Mouse (Mus musculus): ENCODE data around the gene Zfp157.
"Not testable (repeated sequence)": the region's sequence is repeated elsewhere in the genome, so short reads cannot be mapped to it uniquely, and the experiment has no call there.

The Zfp157 gene

GRCm38 (mm10) chr5:138441286-138442194 is at the start of gene Zfp157:
Zfp157 (plus strand) TSS chr5:138441468.
- peak; percentile 82 for DNase-seq (ENCODE audit: low spot score)

- DNase-seq (ENCODE audit: low spot score): no peak
These were observed 43.4 kb upstream of the Zfp157 start for GRCm38 (mm10) chr5:138397795-138398337.

- not testable (repeated sequence) for DNase-seq (ENCODE audit: low spot score)
These were observed 40.8 kb upstream of the Zfp157 start for GRCm38 (mm10) chr5:138400431-138400830.

- DNase-seq (ENCODE audit: low spot score): no peak
These were observed 17.1 kb downstream of the Zfp157 start for GRCm38 (mm10) chr5:138458371-138458770.

GRCm38 (mm10) chr5:138459107-138459506 is 17.8 kb downstream of the Zfp157 start:
- no peak for DNase-seq (ENCODE audit: low spot score)

GRCm38 (mm10) chr5:138473601-138474000 is 32.3 kb downstream of the Zfp157 start:
- no peak for DNase-seq (ENCODE audit: low spot score)

GRCm38 (mm10) chr5:138504548-138504947 is 63.3 kb downstream of the Zfp157 start:
- DNase-seq (ENCODE audit: low spot score): not testable (repeated sequence)

All from layer of hippocampus, adult 9-10 months (tissue).